Mouse (Mus musculus) effector memory CD4-positive, alpha-beta T cell, adult 5 months (primary cell): ENCODE measurements around the gene Ephx1. TPM values are rescaled to one million over a fixed set of nuclear protein-coding genes. Genes with fewer than 3 reads are reported as not detected.

Experiments
- polyA plus RNA-seq: library from polyadenylated mRNA; unstranded; fragments of 100-300 nt; shearing (Covaris generic); gene quantifications from one replicate; pipeline ENCODE4 v1.2.1, GENCODE M21; 2017

Ephx1 gene
- 56.8 TPM for polyA plus RNA-seq

DNA sequence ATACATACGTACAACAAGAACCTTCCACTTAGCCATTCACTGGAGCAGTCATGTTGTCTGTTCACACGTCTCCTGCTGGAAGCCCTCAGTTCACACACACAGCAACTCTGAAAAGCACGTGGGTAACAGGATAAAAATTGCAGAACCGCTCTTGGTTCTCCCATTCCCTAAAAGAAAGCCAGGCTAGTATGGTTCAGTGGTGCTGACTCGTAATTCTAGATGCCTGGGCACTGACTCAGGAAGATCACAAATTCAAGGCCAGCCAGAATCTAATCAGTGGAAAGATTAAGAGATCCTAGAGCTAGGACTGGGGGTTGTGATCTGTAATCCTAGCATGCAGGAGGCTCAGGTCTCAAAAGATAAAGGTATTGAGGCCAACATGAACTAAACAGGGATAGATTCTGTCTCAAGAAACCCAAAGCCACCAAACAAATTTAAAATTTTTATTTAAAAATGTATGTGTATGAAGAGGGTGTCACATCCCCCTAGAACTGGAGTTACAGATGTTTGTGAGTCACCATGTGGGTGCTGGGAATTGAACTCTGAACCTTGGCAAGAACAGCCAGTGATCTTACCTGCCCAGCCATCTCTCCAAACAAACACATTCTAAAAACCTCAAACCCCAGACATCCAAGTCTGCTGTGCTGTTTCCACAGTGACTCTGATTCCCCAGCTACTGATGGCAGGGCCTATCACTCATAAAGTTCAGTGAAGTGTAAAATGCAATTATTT, at the start of gene Ephx1:
TSS of gene Ephx1 (minus strand) at position 149 of the 732 bp plus-strand sequence.

GRCm38 (mm10) chr1:181050937-181051336, 30.2 kb upstream of the Ephx1 start, which contains the start of gene 9130409I23Rik:
Gene 9130409I23Rik (plus strand): TSS chr1:181051237.

GRCm38 (mm10) chr1:180942166-180943031, 78.3 kb downstream of the Ephx1 start, which contains the start of gene Tmem63a:
Gene Tmem63a (plus strand): TSS chr1:180942344.

GRCm38 (mm10) chr1:180934467-180935419, 86.0 kb downstream of the Ephx1 start, which contains the start of gene Lefty1:
Gene Lefty1 (plus strand): TSS chr1:180935022.

Other genes starting within 250 kb of the Ephx1 start
- gene H3f3a, start 207.0 kb downstream of the Ephx1 start, polyA plus RNA-seq: 1,073 TPM
- 82.3 TPM for gene Sde2, start 169.8 kb downstream of the Ephx1 start, polyA plus RNA-seq
- not detected for gene Lefty2, start 127.8 kb downstream of the Ephx1 start, polyA plus RNA-seq
- 51.5 TPM for gene Pycr2, start 116.6 kb downstream of the Ephx1 start, polyA plus RNA-seq
- 0.31 TPM for gene Lefty1, start 85.9 kb downstream of the Ephx1 start, polyA plus RNA-seq
- gene Tmem63a, start 78.6 kb downstream of the Ephx1 start, polyA plus RNA-seq: 35.5 TPM
- gene 9130409I23Rik, start 30.3 kb upstream of the Ephx1 start, polyA plus RNA-seq: not detected
- 26.2 TPM for gene Nvl, start 123.3 kb upstream of the Ephx1 start, polyA plus RNA-seq
- gene Cnih4, start 123.8 kb upstream of the Ephx1 start, polyA plus RNA-seq: 40.3 TPM
- gene Wdr26, start 191.1 kb upstream of the Ephx1 start, polyA plus RNA-seq: 85.0 TPM